Mouse (Mus musculus): ENCODE results near the gene Zfp607b. TPM values are rescaled to one million over a fixed set of nuclear protein-coding genes. Genes with fewer than 3 reads are reported as not detected.

Zfp607b gene
- polyA plus RNA-seq (2012; ENCODE audit: low replicate concordance) = 0.17 and 0.52 TPM in 2 replicates

GRCm38 (mm10) chr7:27688815-27689612 lies at the start of gene Zfp607b:
Gene Zfp607b, plus strand, starts transcription at chr7:27689340.

GRCm38 (mm10) chr7:27653681-27654437 lies 35.3 kb upstream of the Zfp607b start, which contains the start of gene Ttc9b:
Gene Ttc9b, plus strand, starts transcription at chr7:27653915.

GRCm38 (mm10) chr7:27674522-27675221 lies 14.5 kb upstream of the Zfp607b start, which contains the start of gene Map3k10:
Gene Map3k10, minus strand, starts transcription at chr7:27674598.

GRCm38 (mm10) chr7:27731281-27731883 lies 42.2 kb downstream of the Zfp607b start, which contains the start of gene Zfp60:
Gene Zfp60, plus strand, starts transcription at chr7:27731389.

Other genes starting within 250 kb of the Zfp607b start
- 0.42 and 0.73 TPM in 2 replicates for gene Sptbn4, start 241.7 kb upstream of the Zfp607b start, polyA plus RNA-seq (2012; ENCODE audit: low replicate concordance)
- gene Blvrb, start 241.4 kb upstream of the Zfp607b start, polyA plus RNA-seq (2012; ENCODE audit: low replicate concordance) = 108 and 391 TPM in 2 replicates
- 13.7 and 44.3 TPM in 2 replicates for gene Sertad3, start 215.6 kb upstream of the Zfp607b start, polyA plus RNA-seq (2012; ENCODE audit: low replicate concordance)
- 59.7 and 115 TPM in 2 replicates for gene Sertad1, start 202.4 kb upstream of the Zfp607b start, polyA plus RNA-seq (2012; ENCODE audit: low replicate concordance)
- 0.80 and 1.3 TPM in 2 replicates for gene Prx, start 190.0 kb upstream of the Zfp607b start, polyA plus RNA-seq (2012; ENCODE audit: low replicate concordance)
- gene Hipk4, start 166.1 kb upstream of the Zfp607b start, polyA plus RNA-seq (2012; ENCODE audit: low replicate concordance) = 0.21 and 0.26 TPM in 2 replicates
- gene Pld3, start 136.1 kb upstream of the Zfp607b start, polyA plus RNA-seq (2012; ENCODE audit: low replicate concordance) = 113 and 198 TPM in 2 replicates
- gene 2310022A10Rik, start 136.1 kb upstream of the Zfp607b start, polyA plus RNA-seq (2012; ENCODE audit: low replicate concordance) = 34.1 and 37.4 TPM in 2 replicates
- 55.1 and 70.8 TPM in 2 replicates for gene Akt2, start 97.8 kb upstream of the Zfp607b start, polyA plus RNA-seq (2012; ENCODE audit: low replicate concordance)
- gene Ttc9b, start 35.4 kb upstream of the Zfp607b start, polyA plus RNA-seq (2012; ENCODE audit: low replicate concordance) = not detected in 2 replicates
- gene Map3k10, start 14.7 kb upstream of the Zfp607b start, polyA plus RNA-seq (2012; ENCODE audit: low replicate concordance) = 27.7 and 48.8 TPM in 2 replicates
- gene Zfp60, start 42.0 kb downstream of the Zfp607b start, polyA plus RNA-seq (2012; ENCODE audit: low replicate concordance) = 0.22 and 1.1 TPM in 2 replicates
- gene Zfp626, start 117.9 kb downstream of the Zfp607b start, polyA plus RNA-seq (2012; ENCODE audit: low replicate concordance) = 0.08 and 0.58 TPM in 2 replicates
- gene Zfp59, start 149.3 kb downstream of the Zfp607b start, polyA plus RNA-seq (2012; ENCODE audit: low replicate concordance) = 0.21 and 0.45 TPM in 2 replicates
- gene Zfp607a, start 168.2 kb downstream of the Zfp607b start, polyA plus RNA-seq (2012; ENCODE audit: low replicate concordance) = 0.42 and 0.51 TPM in 2 replicates
- 0.28 and 0.71 TPM in 2 replicates for gene Zfp974, start 240.1 kb downstream of the Zfp607b start, polyA plus RNA-seq (2012; ENCODE audit: low replicate concordance)